Mouse (Mus musculus) heart, embryonic 15.5 days (tissue): Measurements from ENCODE around the gene Vmn2r109. TPM values are rescaled to one million over a fixed set of nuclear protein-coding genes. Genes with fewer than 3 reads are reported as not detected.
"Not testable (repeated sequence)": the region's sequence is repeated elsewhere in the genome, so short reads cannot be mapped to it uniquely, and the experiment has no call there.

Source experiments
- ATAC-seq: fragments of 200-750 bp; cut with Nextera tagmentation; replicated peaks from 2 replicates; pipeline ENCODE4 v1.8.0; 2017; ENCODE audit warnings: low read depth, moderate TSS enrichment; ENCODE audit not compliant: insufficient number of reproducible peaks, insufficient read depth, low FRiP score
- H3K27ac ChIP-seq: fragments of 300-500 bp; sonication (generic); 2 replicates; pipeline ENCODE4 v1.5.1; 2015; ENCODE audit warnings: mild to moderate bottlenecking, inconsistent platforms
- H3K27me3 ChIP-seq: fragments of 300-500 bp; sonication (generic); 2 replicates; pipeline ENCODE4 v1.6.1; 2015; ENCODE audit warnings: inconsistent platforms
- H3K36me3 ChIP-seq: fragments of 300-500 bp; sonication (generic); 2 replicates; pipeline ENCODE4 v1.6.1; 2015; ENCODE audit warnings: mild to moderate bottlenecking, inconsistent platforms
- H3K4me1 ChIP-seq: fragments of 300-500 bp; sonication (generic); replicated peaks from 2 replicates; pipeline ENCODE4 v1.6.1; 2015; ENCODE audit warnings: inconsistent platforms
- H3K4me2 ChIP-seq: fragments of 300-500 bp; sonication (generic); 2 replicates; pipeline ENCODE4 v1.6.1; 2015; ENCODE audit warnings: inconsistent platforms, mild to moderate bottlenecking, moderate library complexity
- H3K4me3 ChIP-seq: fragments of 300-500 bp; sonication (generic); 2 replicates; pipeline ENCODE4 v1.5.1; 2015; ENCODE audit warnings: mild to moderate bottlenecking, inconsistent platforms
- H3K9ac ChIP-seq: fragments of 300-500 bp; sonication (generic); 2 replicates; pipeline ENCODE4 v1.6.1; 2015; ENCODE audit warnings: mild to moderate bottlenecking, inconsistent platforms
- H3K9me3 ChIP-seq: fragments of 300-500 bp; sonication (generic); replicated peaks from 2 replicates; pipeline ENCODE4 v1.6.1; 2016; ENCODE audit warnings: inconsistent platforms
- WGBS: fragments of 180-500 bp; shearing (Covaris S2); methylation state at CpG from one replicate; pipeline ENCODE4 v1.1.7; 2015; ENCODE audit warnings: mixed read lengths; 5-methylcytosine and 5-hydroxymethylcytosine counted together
- polyA plus RNA-seq: library from polyadenylated mRNA; unstranded; fragments of >200 nt; fragmentation: Nextera tagmentation; extraction: Ambion mirVana; gene quantifications from 2 replicates; pipeline ENCODE4 v1.2.1, GENCODE M21; 2015

Vmn2r109 gene
- not detected in 2 replicates for polyA plus RNA-seq

- ATAC-seq = no peak
- 75% methylated on average over 1 of the region's 1 CpGs for WGBS
- H3K9me3 ChIP-seq = no peaks in the 10 kb centered on the region
- no peak within 1 kb of the TSS for H3K4me3 ChIP-seq
- no peak within 1 kb of the TSS for H3K27ac ChIP-seq
- no peak within 1 kb of the TSS for H3K4me2 ChIP-seq
- H3K36me3 ChIP-seq = no peaks in the 10 kb centered on the region
- no peaks in the 10 kb centered on the region for H3K4me1 ChIP-seq
- no peak within 1 kb of the TSS for H3K9ac ChIP-seq
- no peaks in the 10 kb centered on the region for H3K27me3 ChIP-seq
Observed at GRCm38 (mm10) chr17:20564656-20565055, at the start of gene Vmn2r109. Gene Vmn2r109 (minus strand): TSS chr17:20564756.

GRCm38 (mm10) chr17:20596323-20596722 lies 31.8 kb upstream of the Vmn2r109 start, which contains the start of gene Vmn2r110:
Gene Vmn2r110 (minus strand): TSS chr17:20596423.
- Histone ChIP-seq H3K36me3 (no peaks in the 10 kb centered on the region), H3K9me3 (no peaks in the 10 kb centered on the region), H3K4me2 (no peak within 1 kb of the TSS), H3K27me3 (no peaks in the 10 kb centered on the region), H3K4me1 (no peaks in the 10 kb centered on the region), H3K4me3 (no peak within 1 kb of the TSS), H3K27ac (no peak within 1 kb of the TSS), H3K9ac (no peak within 1 kb of the TSS)
- ATAC-seq = no peak
- WGBS = 24% methylated on average over 1 of the region's 1 CpGs

- not testable (repeated sequence) for H3K27me3 ChIP-seq, H3K4me3 ChIP-seq, H3K4me2 ChIP-seq, H3K9ac ChIP-seq, H3K9me3 ChIP-seq, H3K4me1 ChIP-seq, ATAC-seq, H3K36me3 ChIP-seq, H3K27ac ChIP-seq
Observed at GRCm38 (mm10) chr17:20508247-20508646, 56.3 kb downstream of the Vmn2r109 start.

- no peaks in the 10 kb centered on the region for H3K4me1 ChIP-seq
- ATAC-seq = no peak
- no peak within 1 kb of the TSS for H3K27ac ChIP-seq
- no peak within 1 kb of the TSS for H3K4me3 ChIP-seq
- H3K27me3 ChIP-seq = no peaks in the 10 kb centered on the region
- H3K4me2 ChIP-seq = no peak within 1 kb of the TSS
- H3K9ac ChIP-seq = no peak within 1 kb of the TSS
- H3K9me3 ChIP-seq = no peaks in the 10 kb centered on the region; the same call in 1 of the 2 replicates
- H3K36me3 ChIP-seq = no peaks in the 10 kb centered on the region
Observed at GRCm38 (mm10) chr17:20497858-20498257, 66.7 kb downstream of the Vmn2r109 start, which contains the start of gene Vmn1r225. Gene Vmn1r225 (plus strand): TSS chr17:20498158.

Other genes with a start within 250 kb of the Vmn2r109 start
- gene Vmn2r107, start 219.5 kb downstream of the Vmn2r109 start, polyA plus RNA-seq = not detected in 2 replicates
- not detected in 2 replicates for gene Vmn1r224, start 150.6 kb downstream of the Vmn2r109 start, polyA plus RNA-seq
- gene Vmn2r108, start 83.4 kb downstream of the Vmn2r109 start, polyA plus RNA-seq = not detected in 2 replicates
- not detected in 2 replicates for gene Vmn1r225, start 66.6 kb downstream of the Vmn2r109 start, polyA plus RNA-seq
- not detected in 2 replicates for gene Vmn2r110, start 31.7 kb upstream of the Vmn2r109 start, polyA plus RNA-seq
- gene Fpr-rs3, start 60.1 kb upstream of the Vmn2r109 start, polyA plus RNA-seq = not detected in 2 replicates
- gene Vmn1r226, start 118.1 kb upstream of the Vmn2r109 start, polyA plus RNA-seq = not detected in 2 replicates
- not detected in 2 replicates for gene Vmn1r227, start 165.1 kb upstream of the Vmn2r109 start, polyA plus RNA-seq
- not detected in 2 replicates for gene Vmn1r228, start 221.4 kb upstream of the Vmn2r109 start, polyA plus RNA-seq
- not detected in 2 replicates for gene Vmn1r229, start 246.8 kb upstream of the Vmn2r109 start, polyA plus RNA-seq